Mouse (Mus musculus) erythroblast, adult 5-6 weeks (primary cell): ENCODE measurements around the gene Drap1. TPM values are rescaled to one million over a fixed set of nuclear protein-coding genes. Genes with fewer than 3 reads are reported as not detected.
A peak's percentile ranks its signal among the peaks of the same experiment; 100 is the strongest.

ENCODE experiments used
- ATAC-seq: replicated peaks from 2 replicates; pipeline ENCODE4 v1.8.0; 2016; ENCODE audit warnings: moderate number of reproducible peaks, mild to moderate bottlenecking, moderate TSS enrichment, inconsistent platforms; ENCODE audit not compliant: poor library complexity, low FRiP score, severe bottlenecking
- total RNA-seq, 2 experiments: library from RNA; stranded (forward) in 1 of 2; stranded (reverse) in 1 of 2; fragments of 150-400 nt in 1 of 2; fragments of 200-764, 138-1000 nt in 1 of 2; gene quantifications; 2 replicates each; pipeline versions ENCODE4 v1.2.3 to v1.2.4; 2015 to 2017; ENCODE audit warnings: low replicate concordance in 2 of 2

Drap1 gene
- 15.0 and 32.4 TPM in 2 replicates for total RNA-seq (2015; ENCODE audit: low replicate concordance)
- total RNA-seq (2017; ENCODE audit: low replicate concordance) = 15.8 and 18.0 TPM in 2 replicates

DNA sequence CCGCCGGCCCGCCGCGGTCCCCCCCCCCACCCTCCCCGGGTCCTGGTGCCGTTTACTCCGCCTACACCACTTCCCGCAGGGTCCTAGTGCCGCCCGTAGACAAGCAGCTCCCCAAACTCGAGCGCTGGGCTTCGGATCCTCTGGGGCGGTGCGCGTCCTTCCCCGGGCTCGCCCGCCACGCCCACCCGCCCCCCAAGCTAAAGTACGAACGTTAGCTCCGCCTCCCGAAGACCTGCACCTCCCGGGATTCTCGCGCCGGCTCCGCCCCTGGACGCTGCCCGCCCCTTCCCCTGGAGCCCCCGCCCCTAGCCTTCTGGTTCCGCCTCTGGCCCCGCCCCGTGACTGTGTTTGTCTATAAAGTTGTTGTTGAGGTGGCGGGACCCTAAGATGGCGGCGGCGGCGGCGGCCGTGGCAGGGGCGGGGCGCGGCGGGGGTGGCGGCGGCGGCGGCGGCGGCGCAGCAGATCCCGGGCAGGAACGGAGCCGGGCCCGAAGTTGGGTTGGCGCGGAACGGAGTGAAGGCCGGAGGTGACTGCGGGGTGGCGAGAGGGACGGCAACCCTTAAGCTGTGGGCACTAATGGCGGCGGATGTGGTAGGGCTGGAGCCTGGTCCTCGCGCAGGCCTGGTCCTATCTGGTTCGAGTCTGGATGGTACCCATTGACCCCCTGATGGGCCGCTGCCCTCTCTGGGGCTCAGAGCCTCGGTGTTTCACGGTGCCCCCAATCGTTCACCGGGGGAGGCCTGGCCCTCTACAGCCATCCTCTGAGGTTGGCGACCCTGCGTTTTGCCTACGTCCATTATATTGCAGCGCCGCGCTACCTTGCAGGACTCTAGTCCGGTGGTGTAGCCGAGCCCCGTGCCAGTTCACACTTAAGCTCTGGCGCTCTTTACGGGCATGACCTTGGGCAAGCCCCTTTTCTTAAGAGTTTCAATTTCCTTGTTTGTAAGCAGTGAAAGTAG, at the start of gene Drap1, which contains the start of gene AI837181:
Gene Drap1 (minus strand): TSS at position 198 of the 960 bp plus-strand sequence.
Gene AI837181 (plus strand): TSS at position 363 of the 960 bp plus-strand sequence.
- peak; percentile 78 for ATAC-seq

DNA sequence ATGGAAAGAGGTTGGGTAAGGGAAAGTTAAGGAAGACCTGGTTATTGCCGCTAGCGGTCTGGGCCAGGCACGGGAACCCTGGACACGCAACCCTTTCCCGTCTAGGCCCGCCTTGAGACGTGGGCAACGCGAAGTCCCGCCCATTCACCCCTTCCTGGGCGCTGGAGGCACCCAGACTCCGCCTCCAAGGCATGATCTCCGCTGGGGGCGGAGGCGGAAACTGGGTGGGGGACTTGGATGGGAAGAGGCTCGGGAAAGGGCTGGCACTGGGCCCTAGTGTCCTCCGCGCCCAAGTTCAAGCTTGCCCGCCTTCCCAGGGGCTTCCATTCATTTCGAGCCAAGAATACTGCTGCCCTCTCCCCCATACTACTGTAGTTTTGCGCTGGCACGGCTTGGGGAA, 48.9 kb upstream of the Drap1 start, which contains the start of gene Efemp2:
Gene Efemp2 (plus strand): TSS at position 235 of the 400 bp plus-strand sequence.
- ATAC-seq = no peak

DNA sequence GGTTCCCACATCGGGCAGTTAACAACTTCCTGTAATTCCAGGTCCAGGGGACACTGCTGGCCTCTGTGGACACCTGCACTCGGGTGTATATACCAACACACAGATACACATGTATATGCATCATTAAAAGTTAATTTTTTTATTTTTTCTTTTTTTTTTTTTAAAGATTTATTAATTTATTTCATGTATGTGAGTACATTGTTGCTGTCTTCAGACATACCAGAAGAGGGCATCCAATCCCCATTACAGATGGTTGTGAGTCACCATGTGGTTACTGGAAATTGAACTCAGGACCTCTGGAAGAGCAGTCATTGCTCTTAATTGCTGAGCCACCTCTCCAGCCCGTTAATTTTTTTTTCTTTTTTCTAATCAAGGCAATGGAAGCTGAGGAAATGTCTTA, 48.1 kb upstream of the Drap1 start:
- no peak for ATAC-seq

DNA sequence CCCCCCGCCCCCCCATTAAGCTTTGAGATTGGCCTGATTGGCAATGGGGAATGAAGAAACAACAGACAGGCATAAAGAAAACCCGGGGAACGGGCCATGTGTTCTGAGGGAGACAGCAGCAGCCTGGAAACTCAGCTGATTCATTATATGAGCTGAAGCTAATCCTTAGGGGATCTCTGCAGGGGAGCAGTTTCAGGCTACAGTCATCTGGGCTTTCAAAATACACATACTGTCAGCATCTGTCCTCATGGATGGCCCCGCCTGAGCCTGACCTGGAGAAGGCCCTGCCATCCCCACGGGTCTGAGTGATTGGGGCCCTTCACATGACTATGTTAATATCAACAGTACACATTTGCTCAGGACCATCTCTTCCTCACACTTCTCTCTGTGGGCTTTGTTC, 47.1 kb upstream of the Drap1 start:
- ATAC-seq = no peak

DNA sequence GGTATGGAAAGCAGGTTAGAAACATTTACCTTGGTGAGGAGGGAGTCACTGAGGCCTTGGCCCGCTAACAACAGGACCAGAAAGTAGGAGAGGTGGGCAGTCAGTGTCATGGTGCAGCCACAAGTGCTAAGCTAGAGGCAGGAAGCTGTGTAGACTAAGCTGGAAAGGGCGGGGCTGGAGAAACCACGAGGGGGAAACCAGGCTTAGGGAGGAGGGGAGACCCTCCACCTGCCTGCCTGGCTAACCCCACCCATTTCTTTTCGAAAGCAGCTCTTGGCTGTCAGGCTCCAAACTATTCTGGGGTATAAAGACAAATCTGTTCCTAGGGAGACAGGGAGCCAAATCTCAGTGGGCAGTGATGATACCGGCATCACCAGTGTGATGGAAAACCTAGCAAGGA, 43.6 kb upstream of the Drap1 start, which contains the start of gene Ctsw:
Gene Ctsw (minus strand): TSS at position 134 of the 400 bp plus-strand sequence.
- no peak for ATAC-seq

DNA sequence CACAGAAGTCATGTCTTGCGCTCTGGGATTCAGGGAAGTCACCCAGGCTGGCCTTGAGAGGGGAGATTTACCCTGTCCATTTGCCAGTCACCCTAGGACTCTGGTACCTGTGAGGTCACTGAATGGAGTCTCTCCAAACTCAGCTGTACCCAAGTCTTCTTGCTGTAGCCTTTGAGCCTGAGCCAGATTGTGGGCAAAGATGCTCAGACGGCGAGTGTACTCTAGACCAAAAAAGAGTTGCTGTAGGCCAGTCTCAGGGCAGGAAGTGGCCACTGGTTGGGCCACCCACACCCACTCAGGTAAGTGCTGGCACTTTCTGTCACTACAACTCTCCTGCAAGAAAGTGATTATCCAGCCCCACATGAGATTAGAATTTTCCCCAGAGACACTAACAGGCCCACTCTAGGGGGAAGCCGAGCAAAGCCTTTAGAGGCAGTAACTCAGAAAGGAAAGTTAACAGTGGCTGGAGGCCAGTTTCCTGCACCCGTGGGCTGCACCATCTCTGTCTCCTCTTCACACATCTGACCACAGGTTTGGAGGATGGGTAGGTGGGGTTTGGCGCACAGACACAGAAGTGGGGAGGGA, 42.2 kb upstream of the Drap1 start:
- no peak for ATAC-seq

DNA sequence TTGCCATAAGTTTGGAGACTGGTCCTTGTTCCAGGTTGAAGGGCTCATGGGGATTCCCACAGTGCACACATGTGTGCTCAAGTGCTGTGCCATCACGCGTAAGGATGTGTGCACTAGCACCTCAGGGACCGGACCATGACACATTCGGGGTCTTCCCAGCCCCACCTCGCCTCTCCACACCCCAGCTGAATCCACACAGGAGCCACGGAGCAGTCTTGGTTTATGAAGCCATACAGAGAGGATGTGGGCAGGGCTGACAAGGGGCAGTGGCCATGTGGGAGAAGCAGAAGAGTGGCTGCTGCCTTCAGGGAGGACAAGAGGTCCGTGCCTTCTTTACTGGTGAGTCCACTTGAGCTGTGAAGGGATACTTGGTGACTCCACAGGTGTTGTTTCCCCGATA, 40.3 kb upstream of the Drap1 start:
- no peak for ATAC-seq

DNA sequence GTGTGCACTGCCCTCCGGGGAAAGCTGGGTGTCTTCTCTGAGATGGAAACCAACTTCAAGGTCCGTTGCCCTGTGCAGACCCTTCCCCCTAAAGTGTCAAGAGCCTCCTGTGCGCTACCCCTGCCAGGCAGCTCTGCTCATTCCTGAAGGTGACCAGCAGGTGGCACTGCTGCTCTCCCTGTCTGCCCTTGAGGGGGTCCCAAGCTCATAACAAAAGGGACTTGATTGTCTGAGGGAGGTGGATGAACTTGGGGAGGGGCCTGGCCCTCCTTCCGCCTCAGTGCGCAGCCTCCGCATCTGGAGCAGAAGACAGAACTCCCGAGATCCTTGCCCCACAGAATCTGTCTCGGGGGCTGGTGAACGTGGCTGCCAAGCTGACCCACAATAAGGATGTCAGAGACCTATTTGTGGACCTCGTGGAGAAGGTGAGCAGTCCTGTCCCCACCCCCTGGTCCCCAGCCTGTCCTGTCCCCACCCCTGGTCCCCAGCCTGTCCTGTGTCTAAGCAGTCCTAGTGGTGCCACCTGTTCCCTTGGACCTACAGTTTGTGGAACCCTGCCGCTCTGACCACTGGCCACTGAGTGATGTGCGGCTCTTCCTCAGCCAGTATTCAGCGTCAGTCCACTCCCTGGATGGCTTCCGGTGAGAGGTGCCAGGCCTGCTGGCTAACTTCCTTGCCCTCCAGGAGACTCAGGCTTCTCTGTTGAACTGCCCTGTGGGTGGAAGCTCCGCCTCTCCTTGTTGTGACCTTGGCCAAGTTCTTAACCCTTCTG, 39.2 kb upstream of the Drap1 start:
- no peak for ATAC-seq

DNA sequence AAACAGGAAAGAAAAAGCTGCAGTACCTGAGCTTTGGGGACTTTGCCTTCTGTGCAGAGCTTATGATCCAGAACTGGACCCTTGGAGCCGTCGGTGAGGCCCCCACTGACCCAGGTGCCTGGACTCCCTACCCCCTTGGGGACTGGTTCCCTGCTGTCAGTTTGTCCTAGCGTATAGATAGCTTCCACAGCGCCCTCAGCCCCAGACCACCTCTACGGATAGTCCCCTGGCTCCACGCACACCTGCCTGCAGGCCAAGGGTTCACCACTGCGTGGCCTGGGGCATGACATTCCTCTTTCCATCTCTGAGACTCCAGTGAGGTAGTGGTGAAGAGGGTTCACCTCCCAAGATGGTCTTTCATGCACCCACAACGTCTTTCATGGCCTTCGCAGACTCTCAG, 38.4 kb upstream of the Drap1 start:
- no peak for ATAC-seq

DNA sequence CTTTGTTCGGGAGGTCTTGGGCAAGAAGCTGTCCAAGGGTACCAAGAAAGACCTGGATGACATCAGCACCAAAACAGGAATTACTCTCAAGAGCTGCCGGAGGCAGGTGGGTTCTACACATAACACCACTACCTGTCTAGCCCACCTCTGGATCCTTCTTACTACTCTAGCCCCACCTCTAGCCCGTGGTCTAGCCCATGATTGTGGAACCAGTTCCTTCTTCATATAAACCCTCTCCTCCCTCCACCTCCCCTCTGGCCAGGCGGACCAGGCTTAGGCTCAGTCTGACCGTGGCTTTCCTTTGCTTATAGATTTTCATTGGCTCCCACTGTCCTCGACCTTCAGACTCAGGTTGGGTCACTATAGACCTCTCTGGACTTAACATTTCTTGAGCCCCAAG, 36.6 kb upstream of the Drap1 start:
- no peak for ATAC-seq

DNA sequence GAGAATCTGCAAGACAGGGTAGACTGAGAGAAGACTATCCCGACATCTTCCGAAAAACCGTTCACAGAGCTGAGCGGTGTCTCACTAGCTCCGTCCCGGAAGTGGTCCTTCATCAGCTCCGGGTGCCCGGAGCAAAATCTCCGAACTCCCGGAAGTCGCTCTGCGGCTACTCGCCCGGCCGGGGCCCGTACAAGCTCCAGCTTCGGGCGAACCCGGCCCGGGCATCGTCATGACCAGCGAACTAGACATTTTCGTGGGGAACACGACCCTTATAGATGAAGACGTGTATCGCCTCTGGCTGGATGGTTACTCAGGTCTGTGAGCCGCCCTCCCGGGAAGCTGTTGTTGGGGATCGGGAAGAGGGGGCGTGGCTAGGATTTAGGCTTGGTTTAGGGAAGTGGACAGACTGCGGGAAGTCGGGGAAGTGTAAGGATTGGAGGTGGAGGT, 35.7 kb upstream of the Drap1 start, which contains the start of gene Fibp:
Gene Fibp (plus strand): TSS at position 151 of the 447 bp plus-strand sequence.
- peak; percentile 77 for ATAC-seq

DNA sequence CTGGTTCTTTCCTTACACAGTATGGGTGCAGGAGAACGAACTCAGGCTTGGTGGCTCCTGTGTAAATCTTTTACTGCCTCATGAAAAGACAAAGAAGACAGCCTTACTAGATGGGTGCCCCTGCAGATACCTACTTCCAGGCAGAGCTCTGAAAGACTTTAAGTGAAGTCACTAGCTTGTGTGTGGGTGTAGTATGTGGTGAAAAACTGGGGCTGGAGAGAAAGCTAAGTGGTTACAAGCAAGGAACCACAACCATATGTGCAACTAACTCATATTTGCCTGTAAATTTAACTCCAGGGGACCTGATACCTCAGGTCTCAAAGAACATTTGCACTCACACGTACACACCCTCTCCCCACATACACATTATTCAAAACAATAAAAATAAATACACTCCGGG, 35.1 kb upstream of the Drap1 start:
- ATAC-seq = no peak

DNA sequence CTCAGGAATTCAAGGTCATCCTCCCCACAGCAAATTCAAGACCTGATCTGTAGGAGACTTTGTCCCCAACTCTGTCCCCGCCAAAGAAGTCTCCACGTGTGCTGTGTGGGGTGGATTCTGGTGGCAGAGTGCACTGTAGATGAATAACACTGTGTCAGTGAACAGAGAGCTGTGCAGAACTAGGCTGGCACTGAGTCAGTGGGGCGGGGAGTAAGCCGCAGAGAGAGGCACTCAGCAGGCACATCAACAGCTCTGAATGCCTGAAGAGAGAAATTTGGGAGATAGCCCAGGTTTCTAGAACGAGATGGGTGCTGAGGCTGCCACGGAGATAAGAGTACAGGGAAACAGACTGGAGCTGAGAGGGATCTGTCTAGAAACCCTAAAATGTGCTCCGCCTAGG, 34.2 kb upstream of the Drap1 start:
- ATAC-seq = no peak

DNA sequence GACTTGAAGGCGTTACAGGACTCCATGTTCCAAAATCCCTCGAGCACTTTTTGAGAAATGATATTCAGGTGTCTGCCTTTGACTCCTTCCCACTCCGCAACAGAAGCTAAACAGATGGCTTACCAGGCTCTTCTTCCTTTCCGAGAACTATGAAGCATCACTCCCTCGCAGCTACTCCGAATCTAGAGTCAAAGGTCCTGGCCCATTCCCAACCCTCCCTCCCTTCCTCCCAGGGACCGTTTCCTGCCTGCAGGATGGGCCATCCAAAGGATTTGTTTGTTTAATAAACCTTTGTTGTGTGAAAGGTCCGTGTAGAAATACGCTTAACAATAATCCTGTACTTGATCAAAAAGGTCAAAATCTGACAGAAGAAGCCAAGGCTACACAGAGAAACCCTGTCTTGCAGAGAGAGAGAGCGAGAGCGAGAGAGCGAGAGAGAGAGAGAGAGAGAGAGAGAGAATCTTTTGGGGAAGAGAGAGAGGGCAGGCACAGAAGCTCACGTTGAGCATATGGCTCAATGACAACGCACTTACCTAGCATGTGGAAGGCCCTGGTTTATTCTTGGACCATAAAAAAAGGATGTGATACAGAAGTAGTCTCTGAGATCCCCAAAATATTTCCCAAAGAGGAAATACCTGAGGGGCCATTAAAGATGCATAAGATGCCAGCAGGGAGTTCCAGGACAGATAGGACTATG, 33.1 kb upstream of the Drap1 start, which contains the start of gene Ccdc85b:
Gene Ccdc85b (minus strand): TSS at position 149 of the 697 bp plus-strand sequence.
- no peak for ATAC-seq

DNA sequence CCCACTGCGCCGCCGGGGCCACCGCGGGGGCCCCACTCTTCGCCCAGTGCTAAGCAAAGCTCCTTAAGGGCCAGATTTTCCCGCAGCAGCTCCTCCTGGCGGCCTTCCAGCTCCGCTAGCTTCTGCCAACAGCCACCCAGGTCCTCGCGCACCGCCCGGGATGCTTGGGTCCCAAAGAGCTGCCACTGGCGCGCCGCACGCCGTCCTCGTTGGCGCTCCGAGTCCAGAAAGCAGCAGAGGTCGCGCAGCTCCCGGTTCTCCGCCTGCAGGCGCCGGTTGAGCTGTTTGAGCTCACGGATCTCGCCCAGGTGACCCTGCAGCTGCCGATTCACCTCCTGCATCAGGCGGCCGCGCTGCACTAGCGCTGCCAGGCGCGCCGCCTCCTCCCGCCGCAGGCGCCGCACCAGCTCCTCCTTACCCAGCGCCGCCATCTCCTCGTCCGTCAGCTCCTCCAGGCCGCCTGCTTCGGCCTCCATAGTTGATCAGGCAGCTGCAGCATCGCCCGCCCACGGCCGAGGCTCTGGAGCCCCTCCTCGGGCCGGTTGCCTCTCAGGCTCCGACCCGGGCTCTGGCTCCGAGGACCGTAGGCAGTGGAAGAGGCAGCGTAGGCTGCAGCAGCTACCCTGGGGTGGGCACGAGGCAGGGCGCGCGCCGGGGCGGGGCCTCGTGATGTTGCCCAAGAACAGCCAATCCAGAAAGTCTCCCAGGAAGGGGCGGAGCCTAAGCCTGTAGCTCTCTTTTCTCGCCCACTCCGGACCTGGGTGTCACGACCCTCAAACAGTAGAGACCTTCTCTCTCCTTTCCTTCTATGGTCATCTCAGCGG, 32.4 kb upstream of the Drap1 start:
- ATAC-seq = peak; percentile 84

DNA sequence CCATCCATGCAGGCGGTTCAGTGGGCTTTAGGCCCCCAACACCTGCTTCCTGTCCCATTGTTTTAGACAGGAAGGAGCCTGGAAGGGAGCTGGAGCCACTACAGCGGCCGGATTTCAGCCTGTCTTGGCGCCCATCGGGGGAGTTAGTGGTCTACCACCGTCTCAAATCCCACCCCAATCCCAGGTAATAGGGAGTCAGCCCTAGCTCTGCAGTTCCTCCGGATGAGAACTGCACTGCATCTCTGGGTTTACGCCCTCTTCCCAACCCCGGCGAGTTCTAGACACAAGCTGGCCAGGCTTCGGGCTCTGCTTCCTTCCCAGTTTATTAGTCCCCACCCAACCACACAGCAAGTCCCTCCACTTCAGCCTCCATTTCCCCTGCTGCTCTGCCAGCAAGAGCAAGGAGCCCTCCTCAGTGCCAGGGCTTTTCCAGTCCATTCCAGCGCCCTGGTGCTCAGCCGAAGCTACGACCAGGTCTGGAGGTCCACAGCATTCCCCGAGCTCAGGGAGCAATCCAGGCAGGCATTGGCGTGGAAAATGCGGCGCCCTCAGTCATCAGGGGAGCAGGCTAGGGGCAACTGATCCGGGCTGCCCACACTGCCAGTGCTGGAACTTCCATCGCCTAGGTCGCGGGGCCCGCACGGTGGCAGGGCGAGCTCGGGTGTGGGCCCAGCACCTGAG, 31.6 kb upstream of the Drap1 start:
- ATAC-seq = no peak

DNA sequence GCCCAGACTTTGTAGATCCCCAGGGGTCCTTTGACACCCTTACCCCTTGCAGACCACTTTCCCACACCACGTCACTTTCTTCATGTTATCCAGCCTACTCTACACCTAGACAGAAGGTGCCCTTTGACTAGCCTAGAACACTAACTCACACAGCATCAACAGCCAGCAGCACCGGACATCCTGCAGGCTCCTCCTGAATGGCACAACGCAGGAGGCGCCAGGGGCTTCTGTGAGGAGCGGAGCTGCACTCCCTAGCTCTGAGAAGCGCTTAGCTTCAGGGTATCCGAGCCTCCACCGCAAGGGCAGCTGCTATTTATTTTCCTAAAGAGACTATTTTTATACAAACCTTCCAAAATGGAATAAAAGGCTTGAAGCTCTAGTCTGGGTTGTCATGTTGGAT, 30.8 kb upstream of the Drap1 start:
- no peak for ATAC-seq

DNA sequence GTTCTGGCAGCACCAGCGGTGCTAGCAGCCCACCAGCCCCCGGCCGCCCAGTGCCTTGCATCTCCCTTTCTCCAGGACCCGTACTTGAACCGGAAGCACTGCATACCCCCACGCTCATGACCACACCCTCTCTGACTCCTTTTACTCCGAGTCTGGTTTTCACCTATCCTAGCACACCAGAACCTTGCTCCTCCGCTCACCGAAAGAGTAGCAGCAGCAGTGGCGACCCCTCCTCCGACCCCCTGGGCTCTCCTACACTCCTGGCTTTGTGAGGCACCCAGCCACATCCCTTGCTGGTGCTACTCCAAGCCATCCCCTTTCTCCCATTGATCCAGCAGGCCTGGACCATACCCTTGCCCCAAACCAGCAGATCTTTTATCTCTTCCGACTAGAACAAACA, 30.3 kb upstream of the Drap1 start:
- no peak for ATAC-seq
